Mouse (Mus musculus) lung, postnatal 0 days (tissue): ENCODE results near the gene Ctsa. TPM values are rescaled to one million over a fixed set of nuclear protein-coding genes. Genes with fewer than 3 reads are reported as not detected.
A peak's percentile ranks its signal among the peaks of the same experiment; 100 is the strongest.
"Not testable (repeated sequence)": the region's sequence is repeated elsewhere in the genome, so short reads cannot be mapped to it uniquely, and the experiment has no call there.

ENCODE experiments used
- ATAC-seq: fragments of 200-750 bp; cut with Nextera tagmentation; 2 replicates; pipeline ENCODE4 v1.8.0; 2017; ENCODE audit warnings: moderate library complexity
- DNase-seq: peaks from one replicate; pipeline ENCODE4 v3.0.0-alpha.2; 2016; ENCODE audit warnings: low spot score
- H3K27ac ChIP-seq: fragments of 300-500 bp; sonication (generic); 2 replicates; pipeline ENCODE4 v1.5.1; 2014; ENCODE audit warnings: antibody characterized with exemption, mild to moderate bottlenecking, low read length, mixed read lengths
- H3K27me3 ChIP-seq: fragments of 300-500 bp; sonication (generic); replicated peaks from 2 replicates; pipeline ENCODE4 v1.6.1; 2014; ENCODE audit warnings: low read length, mixed read lengths; ENCODE audit not compliant: insufficient read depth
- H3K36me3 ChIP-seq: fragments of 300-500 bp; sonication (generic); 2 replicates; pipeline ENCODE4 v1.6.1; 2014; ENCODE audit warnings: low read length, mixed read lengths; ENCODE audit not compliant: insufficient read depth
- H3K4me1 ChIP-seq: fragments of 300-500 bp; sonication (generic); 2 replicates; pipeline ENCODE4 v1.6.1; 2014; ENCODE audit warnings: antibody characterized with exemption, low read depth, low read length, mixed read lengths; ENCODE audit not compliant: insufficient read depth
- H3K4me2 ChIP-seq: fragments of 300-500 bp; sonication (generic); replicated peaks from 2 replicates; pipeline ENCODE4 v1.6.1; 2014; ENCODE audit warnings: low read depth, mild to moderate bottlenecking, low read length, moderate library complexity, mixed read lengths
- H3K4me3 ChIP-seq: fragments of 300-500 bp; sonication (generic); 2 replicates; pipeline ENCODE4 v1.5.1; 2014; ENCODE audit warnings: low read depth, low read length
- H3K9ac ChIP-seq: fragments of 300-500 bp; sonication (generic); replicated peaks from 2 replicates; pipeline ENCODE4 v1.6.1; 2014; ENCODE audit warnings: low read depth, mild to moderate bottlenecking
- H3K9me3 ChIP-seq: fragments of 300-500 bp; sonication (generic); 2 replicates; pipeline ENCODE4 v1.6.1; 2016; ENCODE audit warnings: low read length, mixed read lengths
- CTCF ChIP-seq: IDR thresholded peaks from 2 replicates; pipeline ENCODE4 v1.5.1; 2016; ENCODE audit warnings: antibody characterized with exemption, mild to moderate bottlenecking
- EP300 ChIP-seq: IDR thresholded peaks from 2 replicates; pipeline ENCODE4 v1.6.1; 2016; ENCODE audit warnings: antibody characterized with exemption, mild to moderate bottlenecking, control low read depth
- WGBS: fragments of 180-500 bp; shearing (Covaris S2); extraction: QIAGEN DNeasy Blood & Tissue Kit; methylation state at CpG from one replicate; pipeline ENCODE4 v1.1.7; 2014; 5-methylcytosine and 5-hydroxymethylcytosine counted together
- polyA plus RNA-seq: library from polyadenylated mRNA; unstranded; fragments of >200 nt; fragmentation: Nextera tagmentation; extraction: Ambion mirVana; gene quantifications from 2 replicates; pipeline ENCODE4 v1.2.1, GENCODE M21; 2015

Gene Ctsa
- polyA plus RNA-seq, 1 experiment from 2014 or later, result 147 TPM

GRCm38 (mm10) chr2:164867566-164867965, 34.9 kb downstream of the Ctsa start:
- DNase-seq (no peak), ATAC-seq (no peak)
- H3K27me3 ChIP-seq, result no peaks in the 10 kb centered on the region
- H3K9me3 ChIP-seq, result no peaks in the 10 kb centered on the region
- no peak overlapping the region for H3K9ac ChIP-seq
- 86% methylated on average over 7 of the region's 7 CpGs for WGBS
- no peaks in the 10 kb centered on the region for H3K36me3 ChIP-seq
- peaks cover 4% of the 10 kb centered on the region; the same call in 1 of the 2 replicates for H3K4me1 ChIP-seq
- no peak overlapping the region for H3K4me2 ChIP-seq
- H3K4me3 ChIP-seq, result no peak overlapping the region
- TF ChIP-seq CTCF, result peak; percentile 64
- TF ChIP-seq EP300, result no peak
- H3K27ac ChIP-seq, result peak overlapping the region; percentile 84

- Histone ChIP-seq H3K9me3 (no peaks in the 10 kb centered on the region), H3K9ac (no peak overlapping the region), H3K36me3 (no peaks in the 10 kb centered on the region), H3K27ac (peak overlapping the region; percentile 84; the same call in 1 of the 2 replicates), H3K4me1 (no peaks in the 10 kb centered on the region), H3K27me3 (no peaks in the 10 kb centered on the region), H3K4me3 (no peak overlapping the region), H3K4me2 (no peak overlapping the region)
- TF ChIP-seq CTCF, result no peak
- peak; percentile 38; the same call in 1 of the 2 replicates for TF ChIP-seq EP300
- 33% methylated on average over 7 of the region's 7 CpGs for whole genome bisulfite sequencing
- ATAC-seq (no peak; the same call in 1 of the 2 replicates), DNase-seq (peak; percentile 56)
These were observed 35.8 kb downstream of the Ctsa start for GRCm38 (mm10) chr2:164868491-164868890.

- Histone ChIP-seq H3K4me2 (no peak overlapping the region), H3K9me3 (no peaks in the 10 kb centered on the region), H3K27ac (no peak overlapping the region), H3K9ac (no peak overlapping the region), H3K27me3 (no peaks in the 10 kb centered on the region), H3K36me3 (no peaks in the 10 kb centered on the region), H3K4me3 (no peak overlapping the region), H3K4me1 (0 out of 2 replicates have a peak, but pooled peaks cover 3% of the 10 kb centered on the region)
- ATAC-seq (no peak), DNase-seq (no peak)
- TF ChIP-seq EP300 (no peak), CTCF (no peak)
- 50% methylated on average over 6 of the region's 6 CpGs for WGBS
These were observed 39.1 kb downstream of the Ctsa start for GRCm38 (mm10) chr2:164871602-164872303.

DNA sequence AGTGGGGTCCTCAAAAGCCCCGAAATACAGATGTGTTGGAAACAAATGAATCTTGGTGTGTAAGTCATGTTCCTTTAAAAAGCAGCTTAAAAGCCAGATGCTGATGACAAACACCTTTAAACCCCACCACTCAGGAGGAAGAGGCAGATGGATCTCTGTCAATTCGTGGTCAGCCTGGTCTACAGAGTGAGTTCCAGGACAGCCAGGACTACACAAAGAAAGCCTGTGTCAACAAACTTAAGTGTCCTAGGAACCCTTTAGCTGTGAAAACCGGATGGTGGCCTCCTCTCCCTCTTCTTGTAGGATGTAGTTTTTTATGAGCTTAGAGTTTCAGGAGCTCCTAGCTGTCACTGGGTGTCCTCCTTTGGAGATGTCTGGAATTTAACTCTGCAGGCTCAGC, 40.9 kb downstream of the Ctsa start:
- Histone ChIP-seq H3K4me3 (no peak overlapping the region), H3K27me3 (no peaks in the 10 kb centered on the region), H3K36me3 (no peaks in the 10 kb centered on the region), H3K4me2 (no peak overlapping the region), H3K9ac (no peak overlapping the region), H3K27ac (peak overlapping the region; percentile 34), H3K9me3 (no peaks in the 10 kb centered on the region), H3K4me1 (0 out of 2 replicates have a peak, but pooled peaks cover 3% of the 10 kb centered on the region)
- ATAC-seq, result peak; percentile 25; the same call in 1 of the 2 replicates
- TF ChIP-seq CTCF (no peak), EP300 (no peak)
- no peak for DNase-seq
- 27% methylated on average over 3 of the region's 3 CpGs for WGBS

- H3K9ac ChIP-seq, result no peak overlapping the region
- H3K36me3 ChIP-seq, result no peaks in the 10 kb centered on the region
- H3K4me1 ChIP-seq, result 0 out of 2 replicates have a peak, but pooled peaks cover 3% of the 10 kb centered on the region
- H3K27me3 ChIP-seq, result no peaks in the 10 kb centered on the region
- DNase-seq (peak; percentile 79), ATAC-seq (peak; percentile 70)
- H3K9me3 ChIP-seq, result no peaks in the 10 kb centered on the region
- H3K4me3 ChIP-seq, result no peak overlapping the region
- no peak overlapping the region for H3K4me2 ChIP-seq
- 14% methylated on average over 1 of the region's 1 CpGs for WGBS
- TF ChIP-seq EP300 (peak; percentile 98), CTCF (no peak)
- peak overlapping the region; percentile 77 for H3K27ac ChIP-seq
These were observed 41.6 kb downstream of the Ctsa start for GRCm38 (mm10) chr2:164874239-164874769.

DNA sequence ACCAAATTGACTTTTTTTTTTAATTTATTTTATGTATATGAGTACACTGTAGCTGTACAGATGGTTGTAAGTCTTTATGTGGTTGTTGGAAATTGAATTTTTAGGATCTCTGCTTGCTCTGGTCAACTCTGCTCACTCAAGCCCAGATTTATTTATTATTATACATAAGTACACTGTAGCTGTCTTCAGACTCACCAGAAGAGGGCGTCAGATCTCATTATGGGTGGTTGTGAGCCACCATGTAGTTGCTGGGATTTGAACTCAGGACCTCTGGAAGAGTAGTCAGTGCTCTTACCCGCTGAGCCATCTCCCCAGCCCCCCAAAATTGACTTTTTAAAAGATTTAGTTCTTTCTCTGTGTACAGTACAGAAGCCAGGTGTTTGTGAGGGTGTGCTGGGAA, 43.0 kb downstream of the Ctsa start:
- TF ChIP-seq CTCF, result 0 out of 2 replicates have a peak, but pooled peaks have one; percentile 13
- not testable (repeated sequence) for ATAC-seq, H3K36me3 ChIP-seq, H3K9me3 ChIP-seq, H3K9ac ChIP-seq, H3K4me3 ChIP-seq, H3K27me3 ChIP-seq, H3K4me1 ChIP-seq, DNase-seq, H3K4me2 ChIP-seq
- WGBS, result 50% methylated on average over 2 of the region's 2 CpGs
- H3K27ac ChIP-seq, result 0 out of 2 replicates have a peak overlapping the region, but pooled peaks have one; percentile 3

- not testable (repeated sequence) for H3K27ac ChIP-seq, DNase-seq, ATAC-seq, H3K4me3 ChIP-seq, H3K9ac ChIP-seq, H3K36me3 ChIP-seq, H3K4me1 ChIP-seq, H3K9me3 ChIP-seq, H3K27me3 ChIP-seq
- peak overlapping the region; percentile 69 for H3K4me2 ChIP-seq
- 65% methylated on average over 11 of the region's 11 CpGs for WGBS
These were observed 44.9 kb downstream of the Ctsa start for GRCm38 (mm10) chr2:164877376-164878215.
